Mouse (Mus musculus) ES-Bruce4 (cell line): Measurements from ENCODE around the gene Prep. TPM values are rescaled to one million over a fixed set of nuclear protein-coding genes. Genes with fewer than 3 reads are reported as not detected.

Source experiments
- H3K27ac ChIP-seq: 2 replicates; pipeline ENCODE4 v1.5.1; 2012; ENCODE audit warnings: low read length, inconsistent platforms; ENCODE audit not compliant: insufficient read depth
- H3K27me3 ChIP-seq: 2 replicates; pipeline ENCODE4 v1.6.1; 2012; ENCODE audit warnings: mild to moderate bottlenecking, low read length, inconsistent platforms; ENCODE audit not compliant: control insufficient read depth, poor library complexity, insufficient read depth, severe bottlenecking
- H3K36me3 ChIP-seq: 2 replicates; pipeline ENCODE4 v1.6.1; 2012; ENCODE audit warnings: inconsistent platforms, mild to moderate bottlenecking, low read length, moderate library complexity; ENCODE audit not compliant: control insufficient read depth, poor library complexity, insufficient read depth, severe bottlenecking
- H3K4me1 ChIP-seq: one replicate; pipeline ENCODE4 v1.8.1; 2011; ENCODE audit warnings: low read length; ENCODE audit not compliant: control insufficient read depth, insufficient read depth
- H3K4me3 ChIP-seq: 2 replicates; pipeline ENCODE4 v1.5.1; 2011; ENCODE audit warnings: low read depth, mild to moderate bottlenecking, low read length
- H3K9ac ChIP-seq: 2 replicates; pipeline ENCODE4 v1.6.1; 2012; ENCODE audit warnings: low read depth, mild to moderate bottlenecking, inconsistent platforms; ENCODE audit not compliant: poor library complexity, severe bottlenecking
- H3K9me3 ChIP-seq: replicated peaks from 2 replicates; pipeline ENCODE4 v1.6.1; 2012; ENCODE audit warnings: mild to moderate bottlenecking, low read length, inconsistent platforms; ENCODE audit not compliant: control insufficient read depth, poor library complexity, insufficient read depth, severe bottlenecking
- CTCF ChIP-seq: IDR thresholded peaks from one replicate; pipeline ENCODE4 v1.8.1; 2011; ENCODE audit warnings: low read depth, low read length
- EP300 ChIP-seq: IDR thresholded peaks from 2 replicates; pipeline ENCODE4 v1.6.1; 2011; ENCODE audit warnings: low read depth, low read length; ENCODE audit not compliant: insufficient read depth
- POLR2A ChIP-seq: IDR thresholded peaks from one replicate; pipeline ENCODE4 v1.8.1; 2011; ENCODE audit warnings: low read length; ENCODE audit not compliant: insufficient read depth
- polyA plus RNA-seq: library from polyadenylated mRNA; stranded (reverse); fragments of >200 nt; gene quantifications from 2 replicates; pipeline ENCODE4 v1.2.4, GENCODE M21; 2011; ENCODE audit warnings: low read depth; ENCODE audit not compliant: missing spikeins, insufficient read depth, insufficient read length

Prep gene
- polyA plus RNA-seq, 1 experiment, result 24.1 TPM

GRCm38 (mm10) chr10:45070929-45071813 lies 4.2 kb downstream of the Prep start:
- Histone ChIP-seq H3K9me3 (no peaks in the 10 kb centered on the region), H3K4me1 (peaks cover 6% of the 10 kb centered on the region), H3K9ac (no peak overlapping the region), H3K27ac (peak overlapping the region; percentile 54; the same call in 1 of the 2 replicates), H3K4me3 (no peak overlapping the region), H3K36me3 (no peaks in the 10 kb centered on the region), H3K27me3 (no peaks in the 10 kb centered on the region)
- TF ChIP-seq EP300 (0 out of 2 replicates have a peak, but pooled peaks have one; percentile 40), CTCF (no peak)

- TF ChIP-seq POLR2A (no peak), EP300 (0 out of 2 replicates have a peak, but pooled peaks have one; percentile 40), CTCF (no peak)
- Histone ChIP-seq H3K27ac (0 out of 2 replicates have a peak overlapping the region, but pooled peaks have one; percentile 30), H3K4me1 (peaks cover 5% of the 10 kb centered on the region), H3K9me3 (no peaks in the 10 kb centered on the region), H3K4me3 (no peak overlapping the region), H3K36me3 (no peaks in the 10 kb centered on the region), H3K9ac (no peak overlapping the region), H3K27me3 (no peaks in the 10 kb centered on the region)
Measured at GRCm38 (mm10) chr10:45072339-45072738, 5.3 kb downstream of the Prep start.

GRCm38 (mm10) chr10:45074543-45074942 lies 7.5 kb downstream of the Prep start:
- no peak overlapping the region for H3K27ac ChIP-seq
- no peaks in the 10 kb centered on the region for H3K36me3 ChIP-seq
- H3K4me3 ChIP-seq, result no peak overlapping the region
- H3K27me3 ChIP-seq, result no peaks in the 10 kb centered on the region
- H3K9ac ChIP-seq, result no peak overlapping the region
- no peak for TF ChIP-seq CTCF
- TF ChIP-seq EP300, result no peak
- no peak for TF ChIP-seq POLR2A
- H3K9me3 ChIP-seq, result no peaks in the 10 kb centered on the region
- peaks cover 5% of the 10 kb centered on the region for H3K4me1 ChIP-seq

GRCm38 (mm10) chr10:45075491-45076051 lies 8.6 kb downstream of the Prep start:
- no peaks in the 10 kb centered on the region; the same call in 1 of the 2 replicates for H3K36me3 ChIP-seq
- peaks cover 2% of the 10 kb centered on the region for H3K4me1 ChIP-seq
- H3K9me3 ChIP-seq, result no peaks in the 10 kb centered on the region
- H3K27me3 ChIP-seq, result no peaks in the 10 kb centered on the region
- no peak overlapping the region for H3K4me3 ChIP-seq
- H3K9ac ChIP-seq, result no peak overlapping the region
- TF ChIP-seq CTCF (no peak), POLR2A (no peak), EP300 (no peak)
- H3K27ac ChIP-seq, result no peak overlapping the region

GRCm38 (mm10) chr10:45076585-45076984 lies 9.6 kb downstream of the Prep start:
- no peak overlapping the region for H3K9ac ChIP-seq
- peaks cover 2% of the 10 kb centered on the region for H3K4me1 ChIP-seq
- no peaks in the 10 kb centered on the region; the same call in none of the 2 replicates for H3K36me3 ChIP-seq
- TF ChIP-seq CTCF, result no peak
- no peak for TF ChIP-seq EP300
- TF ChIP-seq POLR2A, result no peak
- H3K4me3 ChIP-seq, result no peak overlapping the region
- H3K9me3 ChIP-seq, result no peaks in the 10 kb centered on the region
- H3K27ac ChIP-seq, result no peak overlapping the region
- H3K27me3 ChIP-seq, result no peaks in the 10 kb centered on the region

- no peak overlapping the region for H3K27ac ChIP-seq
- H3K4me3 ChIP-seq, result no peak overlapping the region
- no peaks in the 10 kb centered on the region for H3K9me3 ChIP-seq
- TF ChIP-seq CTCF (no peak), EP300 (no peak), POLR2A (no peak)
- no peaks in the 10 kb centered on the region for H3K27me3 ChIP-seq
- no peaks in the 10 kb centered on the region; the same call in none of the 2 replicates for H3K36me3 ChIP-seq
- H3K9ac ChIP-seq, result no peak overlapping the region
- peaks cover 2% of the 10 kb centered on the region for H3K4me1 ChIP-seq
Measured at GRCm38 (mm10) chr10:45077353-45077752, 10.3 kb downstream of the Prep start.
